Mouse (Mus musculus): ENCODE results near the gene Kcnn3. TPM values are rescaled to one million over a fixed set of nuclear protein-coding genes. Genes with fewer than 3 reads are reported as not detected.

Gene Kcnn3
- total RNA-seq, 2 experiments from 2014 or later: 3.3 to 6.0 TPM

- peak; percentile 18 for DNase-seq
- intact Hi-C loops (cut with DNase I; ENCODE audit: low total_unique reads): no loop called here
These were observed 183.6 kb downstream of the Kcnn3 start for GRCm38 (mm10) chr3:89703596-89703995.

GRCm38 (mm10) chr3:89704064-89704463 lies 184.1 kb downstream of the Kcnn3 start:
- intact Hi-C loops (cut with DNase I; ENCODE audit: low total_unique reads): no loop called here
- DNase-seq: no peak

GRCm38 (mm10) chr3:89714359-89715206 lies 194.6 kb downstream of the Kcnn3 start, which contains the start of gene Adar:
Gene Adar, plus strand, starts transcription at chr3:89715022.
- peak; percentile 69 for DNase-seq
- intact Hi-C loops (cut with DNase I; ENCODE audit: low total_unique reads): loop anchor here (10.0 kb wide), 2 partner anchors 50 to 140 kb away; partner anchors contain the start of gene Chrnb2

GRCm38 (mm10) chr3:89715207-89715966 lies 195.4 kb downstream of the Kcnn3 start:
- intact Hi-C loops (cut with DNase I; ENCODE audit: low total_unique reads): loop anchor here (10.0 kb wide), 2 partner anchors 49 to 139 kb away; partner anchors contain the start of gene Chrnb2
- DNase-seq: peak; percentile 17

GRCm38 (mm10) chr3:89715967-89716256 lies 195.9 kb downstream of the Kcnn3 start:
- intact Hi-C loops (cut with DNase I; ENCODE audit: low total_unique reads): loop anchor here (10.0 kb wide), 2 partner anchors 49 to 139 kb away; partner anchors contain the start of gene Chrnb2
- no peak for DNase-seq

GRCm38 (mm10) chr3:89722032-89722431 lies 202.1 kb downstream of the Kcnn3 start:
- no peak for DNase-seq
- intact Hi-C loops (cut with DNase I; ENCODE audit: low total_unique reads): no loop called here

- intact Hi-C loops (cut with DNase I; ENCODE audit: low total_unique reads): no loop called here
- no peak for DNase-seq
These were observed 203.6 kb downstream of the Kcnn3 start for GRCm38 (mm10) chr3:89723400-89724084.

Other genes starting within 250 kb of the Kcnn3 start
- gene Slc50a1, start 249.6 kb upstream of the Kcnn3 start, total RNA-seq (2021): 10 to 100 TPM; 14.2 to 14.6 TPM
- 10 to 100 TPM; 20.7 to 22.1 TPM for gene Efna1, start 239.0 kb upstream of the Kcnn3 start, total RNA-seq (2021)
- not detected for gene Efna3, start 197.2 kb upstream of the Kcnn3 start, total RNA-seq (2021)
- gene Efna4, start 182.1 kb upstream of the Kcnn3 start, total RNA-seq (2021): under 1 TPM; 0.42 to 0.80 TPM
- 10 to 100 TPM; 35.0 to 40.1 TPM for gene Adam15, start 170.2 kb upstream of the Kcnn3 start, total RNA-seq (2021)
- gene Dcst2, start 158.2 kb upstream of the Kcnn3 start, total RNA-seq (2021): not detected
- gene Dcst1, start 154.9 kb upstream of the Kcnn3 start, total RNA-seq (2021): not detected
- gene Zbtb7b, start 125.4 kb upstream of the Kcnn3 start, total RNA-seq (2021): 10 to 100 TPM; 18.4 to 24.0 TPM
- gene Lenep, start 117.4 kb upstream of the Kcnn3 start, total RNA-seq (2021): not detected
- 10 to 100 TPM; 30.9 to 33.4 TPM for gene Flad1, start 108.3 kb upstream of the Kcnn3 start, total RNA-seq (2021)
- 10 to 100 TPM in 1 of 2 experiments, 1 to 10 TPM in 1; 9.6 to 14.4 TPM for gene Cks1b, start 101.8 kb upstream of the Kcnn3 start, total RNA-seq (2021)
- 10 to 100 TPM; 35.9 to 38.8 TPM for gene Shc1, start 101.7 kb upstream of the Kcnn3 start, total RNA-seq (2021)
- gene Pygo2, start 90.0 kb upstream of the Kcnn3 start, total RNA-seq (2021): 10 to 100 TPM; 10.8 to 13.6 TPM
- gene Pbxip1, start 83.5 kb upstream of the Kcnn3 start, total RNA-seq (2021): 100 to 1,000 TPM; 163 to 164 TPM
- 1 to 10 TPM; 4.6 to 6.3 TPM for gene Pmvk, start 65.6 kb upstream of the Kcnn3 start, total RNA-seq (2021)
- gene Adar, start 194.9 kb downstream of the Kcnn3 start, total RNA-seq (2021): 1 to 10 TPM; 4.2 to 4.4 TPM
- gene Chrnb2, start 244.5 kb downstream of the Kcnn3 start, total RNA-seq (2021): under 1 TPM; 0.12 to 0.13 TPM

Data from gastrocnemius, postnatal 14 days (tissue).